Mouse (Mus musculus): Measurements from ENCODE around the gene Tbata. TPM values are rescaled to one million over a fixed set of nuclear protein-coding genes. Genes with fewer than 3 reads are reported as not detected.

Tbata gene
- polyA plus RNA-seq, 1 experiment from 2014 or later: 0.67 TPM

DNA sequence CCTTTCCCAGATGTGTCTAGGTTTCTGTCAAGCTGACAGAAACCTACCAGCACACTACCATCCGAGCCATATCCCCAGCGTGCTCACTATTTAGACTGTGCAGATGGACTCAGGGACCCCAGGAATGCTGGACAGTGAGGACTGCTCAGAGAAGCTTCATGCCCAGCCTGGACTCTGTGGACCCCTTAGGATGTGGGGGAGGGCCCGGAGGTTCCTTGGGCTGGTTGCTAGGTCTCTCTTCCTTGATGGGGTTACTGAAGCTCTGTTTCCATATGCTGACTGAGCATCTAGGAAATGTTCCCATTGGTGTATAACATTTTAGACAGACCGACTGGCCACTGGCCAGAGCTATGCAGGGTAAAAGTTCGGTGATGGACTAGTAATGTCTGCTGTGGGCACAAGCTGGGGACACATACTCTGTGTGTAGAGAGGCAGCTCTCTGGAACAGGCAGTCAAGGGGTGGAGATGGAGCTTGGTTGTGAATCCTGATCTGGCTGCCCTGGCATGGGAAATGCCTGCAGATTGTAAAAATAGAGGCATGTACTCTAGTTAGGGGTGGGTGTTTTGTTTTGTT, 24.1 kb downstream of the Tbata start:
- ATAC-seq (ENCODE audit: low FRiP score, low read depth): no peak
- WGBS: 93% methylated on average over 5 of the region's 5 CpGs
- Histone ChIP-seq H3K4me2 (replicated peaks) (no peak overlapping the region), H3K4me3 (no peak overlapping the region), H3K27ac (no peak overlapping the region), H3K9ac (no peak overlapping the region), H3K27me3 (replicated peaks) (no peaks in the 10 kb centered on the region), H3K9me3 (no peaks in the 10 kb centered on the region), H3K4me1 (no peaks in the 10 kb centered on the region), H3K36me3 (no peaks in the 10 kb centered on the region)

DNA sequence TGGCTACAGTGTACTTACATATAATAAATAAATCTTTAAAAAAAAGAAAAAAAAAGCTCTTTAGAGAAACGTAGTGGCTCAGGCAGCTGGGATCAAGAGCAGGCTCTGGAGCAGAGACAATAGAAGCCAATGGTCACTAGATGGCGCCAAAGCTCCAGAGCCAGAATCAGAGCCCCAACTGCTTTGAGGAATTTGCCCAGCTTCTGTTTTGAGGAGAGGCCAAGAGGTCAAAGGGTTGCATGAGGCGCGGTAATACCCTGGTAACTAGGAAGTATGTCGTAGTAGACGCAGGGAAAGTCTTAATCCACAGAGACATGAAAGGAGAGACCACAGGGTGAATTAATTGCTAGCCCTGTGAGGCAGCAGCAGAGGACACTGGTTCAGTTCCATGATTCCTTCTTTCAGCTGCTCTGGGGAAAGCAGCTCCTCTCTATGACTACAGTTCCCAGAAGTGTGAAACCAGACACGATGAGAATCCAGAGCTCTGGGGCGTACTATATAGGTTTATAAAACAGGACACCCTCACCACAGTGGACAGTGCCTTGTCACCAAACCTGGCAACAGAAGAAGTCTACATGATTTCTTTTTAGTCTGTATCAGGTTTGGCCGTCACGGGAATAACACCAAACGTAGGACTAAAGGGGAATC, 27.9 kb downstream of the Tbata start:
- no peak overlapping the region for H3K9ac ChIP-seq
- H3K4me1 ChIP-seq: no peaks in the 10 kb centered on the region
- H3K4me3 ChIP-seq: no peak overlapping the region
- WGBS: 26% methylated on average over 11 of the region's 11 CpGs
- no peak overlapping the region for H3K4me2 ChIP-seq (replicated peaks)
- H3K9me3 ChIP-seq: no peaks in the 10 kb centered on the region
- H3K36me3 ChIP-seq: no peaks in the 10 kb centered on the region
- H3K27ac ChIP-seq: no peak overlapping the region
- no peak for ATAC-seq (ENCODE audit: low FRiP score, low read depth)
- no peaks in the 10 kb centered on the region for H3K27me3 ChIP-seq (replicated peaks)

DNA sequence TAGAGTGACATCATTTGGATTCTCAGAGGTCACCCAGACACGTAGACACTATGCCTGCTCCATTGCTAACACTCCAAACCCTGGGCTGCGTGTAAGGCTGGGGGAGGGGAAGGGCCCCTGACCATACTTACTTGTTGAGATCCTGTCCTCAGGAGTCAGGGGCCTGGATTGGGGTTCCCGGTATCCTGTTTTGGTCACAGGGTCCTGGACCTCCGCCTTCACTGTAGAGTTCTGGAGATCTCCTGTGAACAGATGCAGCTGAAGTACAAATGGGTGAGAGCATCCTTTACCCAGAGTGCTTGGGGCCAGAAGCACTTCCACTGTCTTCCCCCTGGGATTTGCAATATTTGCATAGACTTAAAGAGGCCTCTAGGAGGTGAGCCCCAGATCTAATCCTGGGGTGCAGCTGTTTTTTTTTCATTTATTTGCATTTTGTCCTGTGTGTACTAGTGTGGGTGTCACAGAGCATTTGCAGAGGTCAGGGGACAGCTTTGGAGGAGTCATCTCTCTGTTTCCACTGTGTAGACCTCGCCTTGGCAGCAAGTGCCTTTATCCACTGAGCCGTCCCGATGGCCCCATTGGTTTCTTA, 28.6 kb downstream of the Tbata start:
- no peaks in the 10 kb centered on the region for H3K36me3 ChIP-seq

DNA sequence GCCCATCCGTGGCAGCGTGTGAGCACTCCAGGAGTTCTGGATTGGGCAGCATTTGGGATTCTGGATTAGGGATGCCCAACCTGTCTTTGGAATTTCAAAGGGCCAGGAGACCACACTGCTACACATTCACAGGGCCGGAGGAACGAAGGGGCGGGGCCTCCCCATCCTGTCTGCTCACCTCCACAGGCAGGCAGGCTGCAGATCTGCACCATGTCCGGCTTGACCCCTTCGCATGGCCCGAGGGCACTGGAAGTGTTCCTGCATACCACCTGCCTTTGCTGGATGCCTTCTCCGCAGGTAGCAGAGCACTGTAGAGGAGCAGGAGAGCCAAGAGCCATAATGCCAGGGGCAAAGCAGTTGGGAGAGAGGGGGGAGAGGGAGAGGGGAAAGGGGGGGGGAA, 29.2 kb downstream of the Tbata start:
- Histone ChIP-seq H3K27me3 (replicated peaks) (no peaks in the 10 kb centered on the region), H3K4me1 (no peaks in the 10 kb centered on the region), H3K36me3 (no peaks in the 10 kb centered on the region), H3K27ac (no peak overlapping the region), H3K4me3 (no peak overlapping the region), H3K9me3 (no peaks in the 10 kb centered on the region), H3K9ac (no peak overlapping the region), H3K4me2 (replicated peaks) (no peak overlapping the region)
- ATAC-seq (ENCODE audit: low FRiP score, low read depth): no peak
- 50% methylated on average over 9 of the region's 9 CpGs for WGBS

More for the DNA sequence above, 28.6 kb downstream of the Tbata start:
- no peak overlapping the region for H3K27ac ChIP-seq
- no peaks in the 10 kb centered on the region for H3K4me1 ChIP-seq
- H3K4me3 ChIP-seq: no peak overlapping the region
- no peaks in the 10 kb centered on the region for H3K27me3 ChIP-seq (replicated peaks)
- H3K4me2 ChIP-seq (replicated peaks): no peak overlapping the region
- ATAC-seq (ENCODE audit: low FRiP score, low read depth): no peak
- no peaks in the 10 kb centered on the region for H3K9me3 ChIP-seq
- WGBS: 74% methylated on average over 7 of the region's 7 CpGs
- H3K9ac ChIP-seq: no peak overlapping the region

DNA sequence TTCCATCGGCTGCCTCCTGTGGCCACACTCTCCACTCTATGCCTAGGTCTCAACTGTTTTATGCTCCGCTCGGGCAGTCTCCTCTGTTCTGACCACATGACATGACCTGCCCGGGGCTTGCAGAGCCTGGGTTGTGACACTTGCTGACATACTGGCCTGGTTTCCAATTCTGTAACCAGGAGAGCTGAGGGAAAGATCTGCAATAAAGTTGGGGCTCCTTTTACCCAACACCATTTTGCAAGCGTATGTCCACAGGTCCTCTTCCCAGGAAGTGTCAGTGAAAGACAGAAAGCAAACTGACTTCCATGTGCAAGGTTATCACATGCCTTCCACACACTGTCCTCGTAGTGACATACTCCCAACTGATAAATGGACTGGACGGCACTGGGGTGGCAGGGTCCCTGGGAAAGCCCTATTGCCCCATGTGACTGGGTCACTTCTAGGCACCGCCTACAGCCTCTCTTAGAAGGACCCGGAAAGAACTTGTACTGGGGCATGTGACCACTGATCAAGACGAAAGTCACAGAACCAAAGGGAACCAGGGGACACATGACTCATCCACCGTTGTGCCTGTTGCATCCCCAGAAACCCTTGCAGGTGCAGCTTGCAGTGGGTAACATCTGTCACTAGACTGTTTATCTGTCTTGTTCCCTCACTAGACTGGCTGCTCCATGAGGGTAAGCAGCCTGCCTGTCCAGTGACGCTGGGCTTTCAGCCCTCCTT, 30.0 kb downstream of the Tbata start:
- Histone ChIP-seq H3K36me3 (no peaks in the 10 kb centered on the region), H3K4me1 (no peaks in the 10 kb centered on the region), H3K9ac (no peak overlapping the region), H3K9me3 (no peaks in the 10 kb centered on the region), H3K4me3 (no peak overlapping the region), H3K4me2 (replicated peaks) (no peak overlapping the region), H3K27ac (no peak overlapping the region), H3K27me3 (replicated peaks) (no peaks in the 10 kb centered on the region)
- no peak for ATAC-seq (ENCODE audit: low FRiP score, low read depth)
- WGBS: 83% methylated on average over 12 of the region's 12 CpGs

DNA sequence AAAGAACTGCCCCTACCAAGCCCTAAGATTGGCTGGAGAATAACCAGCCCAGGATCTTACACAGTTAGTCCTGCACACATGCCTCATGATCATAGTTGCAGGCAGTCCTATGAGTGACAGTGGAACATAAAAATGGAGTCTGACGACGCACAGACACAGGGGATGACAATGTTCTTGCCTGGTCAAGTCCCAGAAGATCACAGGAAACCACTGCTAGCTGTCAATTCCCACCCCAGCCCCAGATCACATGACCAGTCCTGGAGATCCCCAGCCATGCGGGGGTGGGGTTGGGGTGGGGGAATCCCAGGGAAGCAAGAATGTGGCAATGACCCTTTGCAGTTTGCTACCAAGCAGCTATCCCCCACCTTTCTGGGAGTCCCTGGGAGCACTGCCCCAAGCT, 32.2 kb downstream of the Tbata start:
- Histone ChIP-seq H3K9me3 (no peaks in the 10 kb centered on the region), H3K36me3 (no peaks in the 10 kb centered on the region), H3K4me2 (replicated peaks) (no peak overlapping the region), H3K27me3 (replicated peaks) (no peaks in the 10 kb centered on the region), H3K9ac (no peak overlapping the region), H3K4me1 (no peaks in the 10 kb centered on the region), H3K4me3 (no peak overlapping the region), H3K27ac (no peak overlapping the region)
- ATAC-seq (ENCODE audit: low FRiP score, low read depth): no peak
- 71% methylated on average over 3 of the region's 3 CpGs for WGBS

DNA sequence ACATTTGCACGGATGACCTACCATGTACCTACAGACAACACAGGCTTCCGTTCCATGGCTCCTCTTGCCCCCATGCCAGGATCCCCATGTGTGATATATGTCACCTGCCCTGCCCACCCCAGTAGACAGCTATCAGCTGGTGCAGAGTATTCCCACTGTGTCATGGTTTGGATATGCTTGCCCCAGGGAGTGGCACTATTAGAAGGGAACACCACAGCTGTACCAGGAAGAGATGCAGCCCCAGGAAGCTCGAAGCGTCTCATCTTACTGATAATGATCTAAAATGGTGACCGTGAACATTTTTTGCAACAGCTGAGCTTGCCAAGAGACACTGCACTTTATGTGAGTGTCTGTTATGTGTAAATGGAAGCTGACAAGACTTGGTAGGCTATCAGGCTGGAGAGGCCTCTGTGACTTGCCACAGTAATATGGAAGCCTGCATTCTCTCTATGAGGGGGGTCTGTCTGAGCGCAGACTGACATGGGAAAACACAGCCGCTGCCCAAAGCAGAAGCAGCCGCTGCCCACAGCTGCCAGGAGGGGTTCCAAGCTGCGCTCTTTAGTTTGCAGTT, 36.4 kb downstream of the Tbata start:
- no peaks in the 10 kb centered on the region for H3K4me1 ChIP-seq
- H3K27ac ChIP-seq: no peak overlapping the region
- no peak for ATAC-seq (ENCODE audit: low FRiP score, low read depth)
- H3K4me3 ChIP-seq: no peak overlapping the region
- H3K27me3 ChIP-seq (replicated peaks): peaks cover 6% of the 10 kb centered on the region; the same call in 1 of the 2 replicates
- H3K9me3 ChIP-seq: no peaks in the 10 kb centered on the region
- H3K9ac ChIP-seq: no peak overlapping the region
- H3K36me3 ChIP-seq: no peaks in the 10 kb centered on the region
- no peak overlapping the region for H3K4me2 ChIP-seq (replicated peaks)
- WGBS: 88% methylated on average over 9 of the region's 9 CpGs

DNA sequence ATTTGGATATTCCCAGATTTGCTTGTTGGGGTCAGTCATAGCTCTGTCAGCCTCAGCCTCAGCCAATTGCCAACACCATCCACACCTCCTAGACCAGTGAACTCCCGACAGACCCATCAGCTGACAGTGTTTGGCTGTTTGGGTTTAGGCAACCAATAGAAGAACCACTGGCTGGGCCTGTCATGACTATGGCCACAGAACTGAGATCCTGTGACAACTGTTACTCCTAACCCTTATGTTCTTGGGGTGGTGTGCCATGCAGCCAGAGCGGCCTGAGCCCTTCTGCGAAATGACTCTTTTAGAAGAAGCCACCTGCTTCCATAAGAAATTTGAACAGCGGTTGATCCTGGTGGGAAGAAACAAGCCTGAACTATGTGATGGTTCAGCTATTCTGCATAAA, 39.4 kb downstream of the Tbata start:
- no peaks in the 10 kb centered on the region for H3K36me3 ChIP-seq
- H3K27ac ChIP-seq: no peak overlapping the region
- H3K9me3 ChIP-seq: no peaks in the 10 kb centered on the region
- H3K9ac ChIP-seq: no peak overlapping the region
- 88% methylated on average over 4 of the region's 4 CpGs for WGBS
- peaks cover 10% of the 10 kb centered on the region; the same call in 1 of the 2 replicates for H3K27me3 ChIP-seq (replicated peaks)
- H3K4me3 ChIP-seq: no peak overlapping the region
- H3K4me1 ChIP-seq: no peaks in the 10 kb centered on the region
- no peak for ATAC-seq (ENCODE audit: low FRiP score, low read depth)
- H3K4me2 ChIP-seq (replicated peaks): no peak overlapping the region

DNA sequence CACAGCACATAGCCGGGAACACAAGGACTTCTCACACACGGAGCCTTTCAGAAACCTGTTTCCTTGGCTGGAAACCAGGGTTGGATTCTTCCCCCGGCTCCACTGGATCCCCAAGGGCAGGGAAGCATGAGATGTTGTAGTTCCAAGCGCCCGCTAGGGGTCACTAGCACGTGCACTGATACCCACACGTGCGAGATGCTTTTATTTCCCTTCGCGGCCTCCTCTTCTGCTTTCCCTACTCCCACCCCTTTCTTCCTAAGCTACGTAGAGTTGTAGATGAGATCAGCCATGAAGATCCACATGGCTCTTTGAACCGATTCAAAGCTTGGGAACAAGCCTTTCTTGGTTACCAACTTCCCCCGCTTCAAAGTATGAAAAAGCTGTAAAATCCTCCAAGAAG, 40.0 kb downstream of the Tbata start:
- no peaks in the 10 kb centered on the region for H3K36me3 ChIP-seq
- ATAC-seq (ENCODE audit: low FRiP score, low read depth): no peak
- no peak overlapping the region for H3K27ac ChIP-seq
- H3K27me3 ChIP-seq (replicated peaks): peaks cover 10% of the 10 kb centered on the region; the same call in 1 of the 2 replicates
- no peak overlapping the region for H3K4me3 ChIP-seq
- no peaks in the 10 kb centered on the region for H3K9me3 ChIP-seq
- H3K4me1 ChIP-seq: no peaks in the 10 kb centered on the region
- H3K9ac ChIP-seq: no peak overlapping the region
- H3K4me2 ChIP-seq (replicated peaks): no peak overlapping the region
- 10% methylated on average over 13 of the region's 13 CpGs for WGBS

DNA sequence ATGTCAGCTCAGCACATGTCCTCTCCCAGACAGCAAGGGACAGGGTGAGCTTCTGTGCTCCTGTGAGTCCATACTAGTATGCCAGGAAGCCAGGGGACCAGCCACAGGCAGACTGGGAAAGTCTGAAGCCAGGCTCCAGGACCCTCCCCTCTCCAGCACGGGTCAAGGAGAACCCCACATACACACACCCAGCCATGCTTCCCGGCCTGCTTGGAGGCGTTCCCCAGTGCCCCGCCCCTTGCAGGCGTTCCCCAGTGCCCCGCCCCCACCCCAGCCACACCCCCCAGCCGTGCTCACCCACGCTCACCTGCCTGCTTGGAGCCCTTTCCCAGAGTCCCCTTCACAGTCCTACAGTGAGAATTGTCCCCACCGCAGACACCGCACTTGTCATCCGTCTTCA, 41.1 kb downstream of the Tbata start:
- Histone ChIP-seq H3K36me3 (no peaks in the 10 kb centered on the region), H3K27ac (no peak overlapping the region), H3K4me3 (no peak overlapping the region), H3K27me3 (replicated peaks) (peaks cover 10% of the 10 kb centered on the region; the same call in 1 of the 2 replicates), H3K9me3 (no peaks in the 10 kb centered on the region), H3K4me2 (replicated peaks) (no peak overlapping the region), H3K9ac (no peak overlapping the region), H3K4me1 (no peaks in the 10 kb centered on the region)
- WGBS: 7% methylated on average over 11 of the region's 11 CpGs
- 0 out of 2 replicates have a peak, but pooled peaks have one; percentile 9 for ATAC-seq (ENCODE audit: low FRiP score, low read depth)

DNA sequence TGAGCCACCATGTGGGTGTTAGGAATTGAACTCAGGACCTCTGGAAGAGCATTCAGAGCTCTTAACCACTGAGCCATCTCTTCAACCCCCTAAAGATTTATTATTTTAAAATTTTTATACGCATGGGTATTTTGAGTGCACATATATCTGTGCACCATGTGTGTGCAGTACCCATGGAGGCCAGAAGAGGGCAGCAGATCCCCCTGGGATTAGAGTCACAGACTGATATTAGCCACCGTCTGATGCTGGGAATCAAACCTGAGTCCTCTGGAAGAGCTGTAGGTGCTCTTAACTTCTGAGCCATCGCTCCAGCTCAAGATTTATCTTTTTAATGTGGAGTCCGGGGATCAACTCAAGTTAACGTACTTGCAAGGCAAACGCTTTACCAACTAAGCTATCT, 43.9 kb downstream of the Tbata start:
- Histone ChIP-seq H3K4me1 (no peaks in the 10 kb centered on the region), H3K27ac (no peak overlapping the region), H3K4me2 (replicated peaks) (no peak overlapping the region), H3K27me3 (replicated peaks) (peaks cover 10% of the 10 kb centered on the region; the same call in 1 of the 2 replicates), H3K36me3 (no peaks in the 10 kb centered on the region), H3K4me3 (no peak overlapping the region), H3K9ac (no peak overlapping the region), H3K9me3 (peaks cover 5% of the 10 kb centered on the region; the same call in 1 of the 2 replicates)
- no peak for ATAC-seq (ENCODE audit: low FRiP score, low read depth)
- 95% methylated on average over 6 of the region's 6 CpGs for WGBS

DNA sequence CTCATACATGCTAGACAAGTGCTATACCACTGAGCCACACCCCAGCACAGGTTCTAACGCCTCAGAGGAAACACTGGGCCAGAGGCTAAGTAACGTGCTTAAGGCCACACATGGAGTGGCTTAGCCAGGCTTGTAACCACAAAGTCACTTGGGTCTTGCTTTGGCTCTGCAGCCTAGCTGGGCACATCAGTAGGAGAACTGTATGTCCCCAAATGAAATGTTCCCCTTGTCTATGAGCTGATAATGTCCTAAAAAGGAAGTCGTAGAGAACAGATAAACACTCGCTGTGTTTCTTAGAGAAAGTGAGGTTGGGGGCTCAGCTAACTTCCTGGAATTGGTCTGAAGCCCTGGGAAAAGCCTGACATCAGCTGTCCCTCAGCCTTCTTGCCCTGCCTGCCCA, 44.4 kb downstream of the Tbata start:
- no peak overlapping the region for H3K4me3 ChIP-seq
- H3K9me3 ChIP-seq: peaks cover 5% of the 10 kb centered on the region; the same call in 1 of the 2 replicates
- H3K27ac ChIP-seq: no peak overlapping the region
- H3K4me2 ChIP-seq (replicated peaks): no peak overlapping the region
- ATAC-seq (ENCODE audit: low FRiP score, low read depth): no peak
- WGBS: 90% methylated on average over 4 of the region's 4 CpGs
- H3K9ac ChIP-seq: no peak overlapping the region
- peaks cover 10% of the 10 kb centered on the region; the same call in 1 of the 2 replicates for H3K27me3 ChIP-seq (replicated peaks)
- H3K36me3 ChIP-seq: no peaks in the 10 kb centered on the region
- no peaks in the 10 kb centered on the region for H3K4me1 ChIP-seq

Data from neural tube, embryonic 12.5 days (tissue).